Mouse (Mus musculus) adrenal gland (tissue): ENCODE measurements around the gene Scfd2.

ENCODE experiments used
- intact Hi-C: fragments of 180-260 bp; cut with DNase I; formaldehyde crosslinking; loops from one replicate; pipeline ENCODE4 v1.15.1; 2025

Gene Scfd2

GRCm38 (mm10) chr5:74190911-74191310, 340.6 kb downstream of the Scfd2 start:
- intact Hi-C loops: no loop called here

GRCm38 (mm10) chr5:74190161-74190491, 341.4 kb downstream of the Scfd2 start:
- intact Hi-C loops: no loop called here

- intact Hi-C loops: no loop called here
Observed at GRCm38 (mm10) chr5:74189484-74190160, 341.9 kb downstream of the Scfd2 start.

GRCm38 (mm10) chr5:74188886-74189285, 342.7 kb downstream of the Scfd2 start:
- intact Hi-C loops: no loop called here

GRCm38 (mm10) chr5:74188076-74188475, 343.5 kb downstream of the Scfd2 start:
- intact Hi-C loops: no loop called here

GRCm38 (mm10) chr5:74184607-74185006, 347.0 kb downstream of the Scfd2 start:
- intact Hi-C loops: no loop called here

- intact Hi-C loops: no loop called here
Observed at GRCm38 (mm10) chr5:74183118-74183517, 348.4 kb downstream of the Scfd2 start.

- intact Hi-C loops: no loop called here
Observed at GRCm38 (mm10) chr5:74180216-74180615, 351.3 kb downstream of the Scfd2 start.

- intact Hi-C loops: no loop called here
Observed at GRCm38 (mm10) chr5:74175526-74176270, 355.9 kb downstream of the Scfd2 start.

- intact Hi-C loops: no loop called here
Observed at GRCm38 (mm10) chr5:74173162-74173844, 358.3 kb downstream of the Scfd2 start.

- intact Hi-C loops: no loop called here
Observed at GRCm38 (mm10) chr5:74172208-74172607, 359.4 kb downstream of the Scfd2 start.

- intact Hi-C loops: no loop called here
Observed at GRCm38 (mm10) chr5:74171768-74172167, 359.8 kb downstream of the Scfd2 start.

GRCm38 (mm10) chr5:74168085-74168484, 363.5 kb downstream of the Scfd2 start:
- intact Hi-C loops: no loop called here

- intact Hi-C loops: no loop called here
Observed at GRCm38 (mm10) chr5:74166642-74167041, 364.9 kb downstream of the Scfd2 start.

GRCm38 (mm10) chr5:74164547-74164946, 367.0 kb downstream of the Scfd2 start:
- intact Hi-C loops: no loop called here

- intact Hi-C loops: no loop called here
Observed at GRCm38 (mm10) chr5:74163141-74163540, 368.4 kb downstream of the Scfd2 start.

GRCm38 (mm10) chr5:74162013-74162412, 369.5 kb downstream of the Scfd2 start:
- intact Hi-C loops: no loop called here

- intact Hi-C loops: no loop called here
Observed at GRCm38 (mm10) chr5:74161297-74161926, 370.1 kb downstream of the Scfd2 start.

GRCm38 (mm10) chr5:74160349-74160748, 371.2 kb downstream of the Scfd2 start:
- intact Hi-C loops: no loop called here

- intact Hi-C loops: no loop called here
Observed at GRCm38 (mm10) chr5:74159906-74160305, 371.7 kb downstream of the Scfd2 start.

GRCm38 (mm10) chr5:74158929-74159632, 372.5 kb downstream of the Scfd2 start:
- intact Hi-C loops: no loop called here
